Mouse (Mus musculus) kidney, embryonic 14.5 days (tissue): ENCODE data around the gene Asb9. TPM values are rescaled to one million over a fixed set of nuclear protein-coding genes. Genes with fewer than 3 reads are reported as not detected.

Experiments used
- ATAC-seq: fragments of 200-750 bp; cut with Nextera tagmentation; 2 replicates; pipeline ENCODE4 v1.8.0; 2017; ENCODE audit warnings: moderate number of reproducible peaks, mild to moderate bottlenecking, moderate TSS enrichment, moderate library complexity; ENCODE audit not compliant: low FRiP score, low TSS enrichment
- H3K27ac ChIP-seq: fragments of 300-500 bp; sonication (generic); 2 replicates; pipeline ENCODE4 v1.5.1; 2014; ENCODE audit warnings: low read depth, mild to moderate bottlenecking, low read length, moderate library complexity, mixed read lengths
- H3K27me3 ChIP-seq: fragments of 300-500 bp; sonication (generic); 2 replicates; pipeline ENCODE4 v1.6.1; 2014; ENCODE audit warnings: mild to moderate bottlenecking, low read length; ENCODE audit not compliant: control insufficient read depth, insufficient read depth
- H3K36me3 ChIP-seq: fragments of 300-500 bp; sonication (generic); 2 replicates; pipeline ENCODE4 v1.6.1; 2014; ENCODE audit warnings: low read length, mixed read lengths; ENCODE audit not compliant: control insufficient read depth, insufficient read depth
- H3K4me1 ChIP-seq: fragments of 300-500 bp; sonication (generic); 2 replicates; pipeline ENCODE4 v1.6.1; 2014; ENCODE audit warnings: low read length, mixed read lengths; ENCODE audit not compliant: control insufficient read depth, insufficient read depth
- H3K4me2 ChIP-seq: fragments of 300-500 bp; sonication (generic); replicated peaks from 2 replicates; pipeline ENCODE4 v1.6.1; 2014; ENCODE audit warnings: low read depth, mild to moderate bottlenecking, low read length
- H3K4me3 ChIP-seq: fragments of 300-500 bp; sonication (generic); 2 replicates; pipeline ENCODE4 v1.5.1; 2014; ENCODE audit warnings: mild to moderate bottlenecking, low read length
- H3K9ac ChIP-seq: fragments of 300-500 bp; sonication (generic); 2 replicates; pipeline ENCODE4 v1.6.1; 2014; ENCODE audit warnings: low read depth, mild to moderate bottlenecking, low read length, moderate library complexity
- H3K9me3 ChIP-seq: fragments of 300-500 bp; sonication (generic); 2 replicates; pipeline ENCODE4 v1.6.1; 2016; ENCODE audit warnings: low read length; ENCODE audit not compliant: control insufficient read depth
- WGBS: fragments of 180-500 bp; shearing (Covaris S2); extraction: QIAGEN DNeasy Blood & Tissue Kit; methylation state at CpG from one replicate; pipeline ENCODE4 v1.1.7; 2014; 5-methylcytosine and 5-hydroxymethylcytosine counted together
- polyA plus RNA-seq: library from polyadenylated mRNA; unstranded; fragments of >200 nt; fragmentation: Nextera tagmentation; extraction: Ambion mirVana; gene quantifications from 2 replicates; pipeline ENCODE4 v1.2.1, GENCODE M21; 2014

Gene Asb9
- polyA plus RNA-seq, result 7.4 and 10.9 TPM in 2 replicates

GRCm38 (mm10) chrX:164505709-164506498 is at the start of gene Asb9:
Gene Asb9 (plus strand): TSS chrX:164506327.
- Histone ChIP-seq H3K4me1 (no peaks in the 10 kb centered on the region), H3K9ac (no peak within 1 kb of the TSS), H3K36me3 (no peaks in the 10 kb centered on the region), H3K27ac (no peak within 1 kb of the TSS), H3K4me3 (no peak within 1 kb of the TSS), H3K9me3 (no peaks in the 10 kb centered on the region), H3K4me2 (no peak within 1 kb of the TSS), H3K27me3 (no peaks in the 10 kb centered on the region)
- WGBS, result 70% methylated on average over 10 of the region's 10 CpGs
- ATAC-seq, result peak; percentile 46; the same call in 1 of the 2 replicates

GRCm38 (mm10) chrX:164459205-164459878 is 46.8 kb upstream of the Asb9 start:
- no peaks in the 10 kb centered on the region for H3K4me1 ChIP-seq
- no peak for ATAC-seq
- H3K9ac ChIP-seq, result no peak overlapping the region
- H3K4me2 ChIP-seq, result no peak overlapping the region
- no peaks in the 10 kb centered on the region for H3K27me3 ChIP-seq
- WGBS, result 74% methylated on average over 6 of the region's 6 CpGs
- no peak overlapping the region for H3K4me3 ChIP-seq
- no peaks in the 10 kb centered on the region for H3K9me3 ChIP-seq
- no peaks in the 10 kb centered on the region for H3K36me3 ChIP-seq
- no peak overlapping the region for H3K27ac ChIP-seq

- Histone ChIP-seq H3K4me2 (no peak overlapping the region), H3K9me3 (no peaks in the 10 kb centered on the region), H3K36me3 (no peaks in the 10 kb centered on the region), H3K4me3 (no peak overlapping the region), H3K4me1 (no peaks in the 10 kb centered on the region), H3K9ac (no peak overlapping the region), H3K27me3 (no peaks in the 10 kb centered on the region), H3K27ac (no peak overlapping the region)
- ATAC-seq, result no peak
- 80% methylated on average over 2 of the region's 2 CpGs for WGBS
Measured at GRCm38 (mm10) chrX:164502258-164502657, 3.9 kb upstream of the Asb9 start.

- Histone ChIP-seq H3K27ac (no peak overlapping the region), H3K27me3 (no peaks in the 10 kb centered on the region), H3K9me3 (no peaks in the 10 kb centered on the region), H3K4me2 (no peak overlapping the region), H3K4me3 (no peak overlapping the region), H3K4me1 (no peaks in the 10 kb centered on the region), H3K9ac (no peak overlapping the region), H3K36me3 (no peaks in the 10 kb centered on the region)
- 81% methylated on average over 4 of the region's 4 CpGs for WGBS
- ATAC-seq, result no peak
Measured at GRCm38 (mm10) chrX:164507068-164507467, 941 bp downstream of the Asb9 start.

- Histone ChIP-seq H3K4me3 (no peak overlapping the region), H3K4me1 (no peaks in the 10 kb centered on the region), H3K36me3 (no peaks in the 10 kb centered on the region), H3K27me3 (no peaks in the 10 kb centered on the region), H3K4me2 (no peak overlapping the region), H3K9ac (no peak overlapping the region), H3K27ac (no peak overlapping the region), H3K9me3 (no peaks in the 10 kb centered on the region)
- 60% methylated on average over 3 of the region's 3 CpGs for WGBS
- ATAC-seq, result no peak
Measured at GRCm38 (mm10) chrX:164508728-164509127, 2.6 kb downstream of the Asb9 start.

- Histone ChIP-seq H3K27ac (no peak overlapping the region), H3K27me3 (no peaks in the 10 kb centered on the region; the same call in 1 of the 2 replicates), H3K36me3 (no peaks in the 10 kb centered on the region), H3K9me3 (no peaks in the 10 kb centered on the region), H3K9ac (no peak overlapping the region), H3K4me1 (no peaks in the 10 kb centered on the region), H3K4me2 (no peak overlapping the region), H3K4me3 (no peak overlapping the region)
- ATAC-seq, result no peak
Measured at GRCm38 (mm10) chrX:164522138-164522537, 16.0 kb downstream of the Asb9 start.

GRCm38 (mm10) chrX:164526566-164526965 is 20.4 kb downstream of the Asb9 start:
- no peaks in the 10 kb centered on the region for H3K9me3 ChIP-seq
- no peak overlapping the region for H3K4me2 ChIP-seq
- 27% methylated on average over 1 of the region's 1 CpGs for WGBS
- peaks cover 2% of the 10 kb centered on the region; the same call in 1 of the 2 replicates for H3K27me3 ChIP-seq
- H3K36me3 ChIP-seq, result no peaks in the 10 kb centered on the region
- ATAC-seq, result no peak
- H3K9ac ChIP-seq, result no peak overlapping the region
- H3K27ac ChIP-seq, result no peak overlapping the region
- no peaks in the 10 kb centered on the region for H3K4me1 ChIP-seq
- no peak overlapping the region for H3K4me3 ChIP-seq

GRCm38 (mm10) chrX:164541436-164542317 is 35.5 kb downstream of the Asb9 start:
- WGBS, result 50% methylated on average over 11 of the region's 11 CpGs
- Histone ChIP-seq H3K9ac (no peak overlapping the region), H3K27me3 (no peaks in the 10 kb centered on the region; the same call in 1 of the 2 replicates), H3K9me3 (no peaks in the 10 kb centered on the region), H3K4me2 (no peak overlapping the region), H3K4me1 (no peaks in the 10 kb centered on the region), H3K36me3 (no peaks in the 10 kb centered on the region), H3K4me3 (no peak overlapping the region), H3K27ac (no peak overlapping the region)
- no peak for ATAC-seq
